Mouse (Mus musculus) monocyte, adult 59 days (primary cell): ENCODE measurements around the gene Klk1b3. TPM values are rescaled to one million over a fixed set of nuclear protein-coding genes. Genes with fewer than 3 reads are reported as not detected.

Source experiments
- total RNA-seq, 2 experiments: library from RNA; stranded (reverse); gene quantifications; one replicate each; pipeline ENCODE4 v1.2.4; 2023

The Klk1b3 gene
- total RNA-seq, result not detected

DNA sequence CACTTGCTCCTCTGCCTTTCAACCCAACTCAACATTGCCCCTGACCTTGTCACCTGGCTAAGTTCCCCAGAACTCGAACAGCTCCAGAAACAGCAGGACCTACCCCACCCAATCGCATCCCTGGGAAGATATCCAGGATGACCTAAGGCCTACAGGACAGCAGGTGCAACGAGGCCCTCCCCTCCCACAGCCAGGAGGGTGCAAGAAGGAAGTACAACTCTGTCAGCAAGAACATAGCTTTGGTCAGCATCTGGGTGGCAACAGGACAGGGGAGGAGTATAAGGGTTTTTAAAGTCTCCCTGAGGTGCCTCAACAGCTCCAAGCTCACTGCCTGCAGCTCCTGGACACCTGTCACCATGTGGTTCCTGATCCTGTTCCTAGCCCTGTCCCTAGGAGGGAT, at the start of gene Klk1b3:
Gene Klk1b3, plus strand, starts transcription at position 301 of the 400 bp plus-strand sequence.

DNA sequence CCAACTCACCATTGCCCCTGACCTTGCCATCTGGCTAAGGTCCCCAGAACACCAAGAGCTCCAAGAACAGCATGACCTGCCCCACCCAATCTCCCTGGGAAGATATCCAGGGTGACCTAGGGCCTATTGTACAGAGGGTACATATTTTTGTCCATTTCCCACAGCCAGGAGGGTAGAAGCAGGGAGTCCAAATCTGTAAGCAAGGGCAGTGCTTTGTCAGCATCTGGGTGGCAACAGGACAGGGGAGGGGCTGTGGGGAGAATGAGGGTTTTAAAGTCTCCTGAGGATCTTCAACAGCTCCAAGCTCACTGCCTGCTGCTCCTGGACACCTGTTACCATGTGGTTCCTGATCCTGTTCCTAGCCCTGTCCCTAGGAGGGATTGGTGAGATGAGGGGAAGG, 10.1 kb upstream of the Klk1b3 start, which contains the start of gene Klk1b24:
Gene Klk1b24, plus strand, starts transcription at position 301 of the 400 bp plus-strand sequence.

DNA sequence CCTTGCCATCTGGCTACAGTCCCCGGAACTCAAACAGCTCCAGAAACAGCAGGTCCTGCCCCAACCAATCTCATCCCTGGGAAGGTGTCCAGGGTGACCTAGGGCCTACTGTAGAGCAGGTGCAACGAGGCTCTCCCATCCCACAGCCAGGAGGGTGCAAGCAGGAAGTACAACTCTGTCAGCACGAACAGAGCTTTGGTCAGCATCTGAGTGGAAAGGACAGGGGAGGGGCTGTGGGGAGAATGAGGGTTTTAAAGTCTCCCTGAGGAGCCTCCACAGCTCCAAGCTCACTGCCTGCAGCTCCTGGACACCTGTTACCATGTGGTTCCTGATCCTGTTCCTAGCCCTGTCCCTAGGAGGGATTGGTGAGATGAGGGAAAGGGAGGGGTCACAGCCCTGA, 9.1 kb downstream of the Klk1b3 start, which contains the start of gene Klk1b4:
Gene Klk1b4, plus strand, starts transcription at position 301 of the 400 bp plus-strand sequence.

GRCm38 (mm10) chr7:44215645-44216044, 17.7 kb downstream of the Klk1b3 start, which contains the start of gene Klk1b5:
Gene Klk1b5, plus strand, starts transcription at chr7:44215945.

GRCm38 (mm10) chr7:44225076-44225475, 27.1 kb downstream of the Klk1b3 start, which contains the start of gene Klk1:
Gene Klk1, plus strand, starts transcription at chr7:44225360.

GRCm38 (mm10) chr7:44235909-44236308, 37.9 kb downstream of the Klk1b3 start, which contains the start of gene Gm36864:
Gene Gm36864, plus strand, starts transcription at chr7:44236177.

GRCm38 (mm10) chr7:44246055-44246983, 48.3 kb downstream of the Klk1b3 start, which contains the start of the genes 1700028J19Rik and 2410002F23Rik:
Gene 1700028J19Rik, minus strand, starts transcription at chr7:44246695.
Gene 2410002F23Rik, plus strand, starts transcription at chr7:44246722.

Other genes with a start within 250 kb of the Klk1b3 start
- not detected for gene Klk1b8, start 247.5 kb upstream of the Klk1b3 start, total RNA-seq
- gene Klk1b1, start 231.4 kb upstream of the Klk1b3 start, total RNA-seq, result not detected
- gene Klk1b9, start 222.1 kb upstream of the Klk1b3 start, total RNA-seq, result not detected
- not detected for gene Klk1b11, start 202.3 kb upstream of the Klk1b3 start, total RNA-seq
- not detected for gene Klk1b26, start 186.0 kb upstream of the Klk1b3 start, total RNA-seq
- not detected for gene Klk1b27, start 145.9 kb upstream of the Klk1b3 start, total RNA-seq
- not detected for gene Klk1b21, start 95.9 kb upstream of the Klk1b3 start, total RNA-seq
- not detected for gene Klk1b22, start 85.5 kb upstream of the Klk1b3 start, total RNA-seq
- gene Klk1b16, start 61.4 kb upstream of the Klk1b3 start, total RNA-seq, result not detected
- gene Klk1b24, start 10.0 kb upstream of the Klk1b3 start, total RNA-seq, result not detected
- gene Klk1b4, start 9.2 kb downstream of the Klk1b3 start, total RNA-seq, result not detected
- gene Klk1b5, start 17.8 kb downstream of the Klk1b3 start, total RNA-seq, result not detected
- gene Klk1, start 27.2 kb downstream of the Klk1b3 start, total RNA-seq, result under 1 TPM in 1 of 2 experiments, not detected in 1; 0.52 TPM
- not detected for gene Gm36864, start 38.0 kb downstream of the Klk1b3 start, total RNA-seq
- gene 1700028J19Rik, start 48.5 kb downstream of the Klk1b3 start, total RNA-seq, result 1 to 10 TPM; 1.6 to 1.9 TPM
- gene 2410002F23Rik, start 48.5 kb downstream of the Klk1b3 start, total RNA-seq, result 10 to 100 TPM; 56.9 to 61.6 TPM
- gene Acp4, start 59.2 kb downstream of the Klk1b3 start, total RNA-seq, result not detected
- gene Gm15517, start 63.3 kb downstream of the Klk1b3 start, total RNA-seq, result 1 to 10 TPM in 1 of 2 experiments, not detected in 1; 4.4 TPM
- gene Clec11a, start 108.7 kb downstream of the Klk1b3 start, total RNA-seq, result under 1 TPM; 0.31 to 0.33 TPM
- 1 to 10 TPM; 1.1 to 1.2 TPM for gene Shank1, start 112.1 kb downstream of the Klk1b3 start, total RNA-seq
- gene Syt3, start 185.9 kb downstream of the Klk1b3 start, total RNA-seq, result 1 to 10 TPM in 1 of 2 experiments, under 1 TPM in 1; 0.89 to 1.4 TPM
- gene 1700008O03Rik, start 187.6 kb downstream of the Klk1b3 start, total RNA-seq, result 1 to 10 TPM; 1.0 to 1.2 TPM
- not detected for gene Lrrc4b, start 230.8 kb downstream of the Klk1b3 start, total RNA-seq